Mouse (Mus musculus): Measurements from ENCODE around the gene Asb17.

- TF ChIP-seq POLR2A (IDR thresholded peaks at IDR 0.05; ENCODE audit: low read depth, low read length) (0 out of 2 replicates have a peak, but pooled peaks have one; percentile 16), CTCF (IDR thresholded peaks at IDR 0.05; ENCODE audit: extremely low read depth, insufficient read length, insufficient replicate concordance, low read depth, low read length) (peak; percentile 92; the same call in 1 of the 2 replicates)
Observed at GRCm38 (mm10) chr3:153835455-153836086, 8.4 kb upstream of the Asb17 start.
